Mouse (Mus musculus): Measurements from ENCODE around the gene Aox2. TPM values are rescaled to one million over a fixed set of nuclear protein-coding genes. Genes with fewer than 3 reads are reported as not detected.

Gene Aox2
- polyA plus RNA-seq, 1 experiment from 2014 or later = 0.08 TPM

GRCm38 (mm10) chr1:58289863-58290469, 11.8 kb downstream of the Aox2 start:
- H3K4me3 ChIP-seq = no peak overlapping the region
- H3K36me3 ChIP-seq = no peaks in the 10 kb centered on the region
- no peak overlapping the region for H3K4me2 ChIP-seq
- no peaks in the 10 kb centered on the region for H3K27me3 ChIP-seq
- H3K9me3 ChIP-seq = no peaks in the 10 kb centered on the region
- no peak overlapping the region for H3K9ac ChIP-seq
- 54% methylated on average over 16 of the region's 16 CpGs for WGBS
- peaks cover 13% of the 10 kb centered on the region for H3K4me1 ChIP-seq
- no peak for ATAC-seq (ENCODE audit: insufficient number of reproducible peaks, low FRiP score, low TSS enrichment, low read depth)
- H3K27ac ChIP-seq = no peak overlapping the region

DNA sequence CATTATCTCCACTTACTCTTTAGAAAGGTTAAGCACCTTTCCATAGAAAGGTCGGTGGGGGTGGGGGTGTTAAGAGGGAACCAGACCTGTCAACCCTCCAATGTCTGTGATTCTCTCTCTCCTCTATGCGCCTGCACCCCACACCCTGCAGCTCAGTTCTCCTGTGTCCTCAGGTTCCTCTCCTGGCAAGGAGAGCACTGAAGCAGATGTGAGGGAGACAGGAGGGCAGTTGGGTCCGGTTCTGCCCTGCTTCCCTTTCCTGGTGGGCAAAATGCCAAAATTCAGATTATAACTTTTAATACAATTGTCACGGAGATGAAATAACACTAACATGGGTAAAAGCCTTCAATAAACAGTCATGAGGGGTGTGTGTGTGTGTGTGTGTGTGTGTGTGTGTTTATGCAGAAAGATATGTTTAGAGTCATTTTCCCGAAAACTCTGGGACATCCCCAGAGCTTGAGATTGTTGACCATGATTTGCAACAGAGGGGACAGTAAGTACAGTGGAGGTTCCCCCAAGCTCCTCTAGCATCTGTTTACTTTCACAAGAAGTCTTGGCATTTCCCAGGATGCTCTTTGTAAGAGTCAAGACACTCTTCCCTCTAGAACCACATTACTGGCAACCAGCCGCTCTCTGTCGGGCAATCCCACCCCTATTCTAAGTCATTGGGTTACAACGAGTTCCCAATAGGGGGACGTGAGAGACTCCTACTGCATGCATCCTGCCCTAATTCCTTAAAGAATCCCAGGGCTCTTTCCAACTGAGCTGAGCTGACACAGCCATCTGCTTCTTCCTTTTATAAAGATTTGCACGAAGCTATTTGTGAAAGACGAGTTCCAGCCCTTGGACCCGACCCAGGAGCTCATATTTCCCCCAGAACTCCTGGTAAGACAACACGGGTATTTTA, 13.5 kb downstream of the Aox2 start:
- no peaks in the 10 kb centered on the region for H3K36me3 ChIP-seq
- H3K4me3 ChIP-seq = no peak overlapping the region
- ATAC-seq (ENCODE audit: insufficient number of reproducible peaks, low FRiP score, low TSS enrichment, low read depth) = peak; percentile 68; the same call in 1 of the 2 replicates
- no peaks in the 10 kb centered on the region for H3K9me3 ChIP-seq
- peak overlapping the region; percentile 55 for H3K27ac ChIP-seq
- H3K9ac ChIP-seq = no peak overlapping the region
- 37% methylated on average over 13 of the region's 13 CpGs for WGBS
- peaks cover 13% of the 10 kb centered on the region for H3K4me1 ChIP-seq
- H3K27me3 ChIP-seq = no peaks in the 10 kb centered on the region
- no peak overlapping the region for H3K4me2 ChIP-seq

GRCm38 (mm10) chr1:58294730-58295129, 16.6 kb downstream of the Aox2 start:
- no peak for ATAC-seq (ENCODE audit: insufficient number of reproducible peaks, low FRiP score, low TSS enrichment, low read depth)
- 77% methylated on average over 5 of the region's 5 CpGs for WGBS
- no peak overlapping the region for H3K27ac ChIP-seq
- no peak overlapping the region for H3K4me3 ChIP-seq
- no peaks in the 10 kb centered on the region for H3K9me3 ChIP-seq
- no peaks in the 10 kb centered on the region for H3K27me3 ChIP-seq
- H3K36me3 ChIP-seq = no peaks in the 10 kb centered on the region
- H3K4me1 ChIP-seq = peaks cover 13% of the 10 kb centered on the region
- no peak overlapping the region for H3K9ac ChIP-seq
- no peak overlapping the region for H3K4me2 ChIP-seq

DNA sequence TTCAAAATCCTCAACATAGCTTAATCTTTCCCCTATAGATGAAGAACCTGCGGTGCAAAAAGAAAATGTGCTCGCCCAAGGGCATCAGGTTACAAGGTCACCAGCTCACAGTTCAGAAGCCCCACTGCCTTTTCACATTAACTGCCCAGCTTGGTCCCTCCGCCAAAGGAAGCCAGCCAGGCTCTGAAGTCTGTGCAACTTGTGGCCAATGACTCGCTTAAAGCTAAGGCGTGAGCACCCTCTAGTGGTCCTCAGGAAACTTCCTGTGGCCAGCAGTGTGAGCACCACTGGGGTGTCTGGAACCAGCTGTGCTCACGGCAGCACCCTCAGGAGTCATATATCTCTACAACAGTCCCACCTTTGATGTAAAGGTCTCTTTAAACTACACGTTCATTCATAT, 18.2 kb downstream of the Aox2 start:
- H3K4me2 ChIP-seq = no peak overlapping the region
- no peaks in the 10 kb centered on the region for H3K9me3 ChIP-seq
- peaks cover 12% of the 10 kb centered on the region for H3K4me1 ChIP-seq
- no peak overlapping the region for H3K27ac ChIP-seq
- 1% methylated on average over 7 of the region's 7 CpGs for WGBS
- H3K36me3 ChIP-seq = no peaks in the 10 kb centered on the region
- H3K9ac ChIP-seq = no peak overlapping the region
- no peaks in the 10 kb centered on the region for H3K27me3 ChIP-seq
- no peak overlapping the region for H3K4me3 ChIP-seq
- ATAC-seq (ENCODE audit: insufficient number of reproducible peaks, low FRiP score, low TSS enrichment, low read depth) = no peak

DNA sequence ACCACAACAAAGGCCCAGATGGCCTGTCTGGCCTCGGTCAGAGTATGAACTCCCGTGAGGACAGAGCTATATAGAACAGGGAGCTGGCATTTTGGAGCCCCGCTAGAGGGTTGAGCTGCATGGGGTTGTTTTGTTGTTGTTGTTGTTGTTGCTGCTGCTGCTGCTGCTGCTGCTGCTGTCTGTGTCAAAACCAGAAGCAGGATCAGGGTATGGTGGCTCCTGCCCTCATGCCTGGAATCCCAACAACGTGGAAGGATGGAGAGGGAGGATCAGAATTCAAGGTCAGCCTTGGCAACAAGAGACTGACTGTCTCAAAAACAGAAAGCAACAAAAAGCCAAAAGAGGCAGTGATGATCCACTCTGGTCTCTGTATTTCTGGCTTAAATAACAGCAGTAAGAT, 18.7 kb downstream of the Aox2 start:
- H3K4me3 ChIP-seq = no peak overlapping the region
- ATAC-seq (ENCODE audit: insufficient number of reproducible peaks, low FRiP score, low TSS enrichment, low read depth) = no peak
- peaks cover 10% of the 10 kb centered on the region for H3K4me1 ChIP-seq
- H3K36me3 ChIP-seq = no peaks in the 10 kb centered on the region
- H3K9ac ChIP-seq = no peak overlapping the region
- H3K4me2 ChIP-seq = no peak overlapping the region
- H3K27me3 ChIP-seq = no peaks in the 10 kb centered on the region
- H3K9me3 ChIP-seq = no peaks in the 10 kb centered on the region
- WGBS = 51% methylated on average over 4 of the region's 4 CpGs
- no peak overlapping the region for H3K27ac ChIP-seq

DNA sequence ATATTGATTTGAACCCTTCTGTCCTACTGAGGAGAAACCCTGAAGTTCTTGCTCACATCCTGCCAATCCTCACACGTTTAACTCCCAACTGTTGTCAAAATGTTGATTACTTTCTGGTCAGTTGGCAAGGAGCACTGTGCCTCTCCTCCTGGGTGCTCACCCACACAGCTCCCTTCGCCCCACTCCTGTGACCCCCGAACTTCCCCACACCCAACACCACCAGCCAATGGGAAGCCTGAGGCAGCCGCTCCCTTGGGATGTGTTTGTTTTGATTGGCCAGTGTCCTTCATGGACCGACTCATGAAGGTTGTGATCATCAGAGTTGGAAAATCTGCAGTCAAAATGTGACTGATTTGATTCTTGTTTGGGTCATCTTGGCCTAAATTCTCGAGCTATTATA, 20.2 kb downstream of the Aox2 start:
- Histone ChIP-seq H3K27ac (no peak overlapping the region), H3K9me3 (no peaks in the 10 kb centered on the region), H3K4me2 (no peak overlapping the region), H3K4me1 (peaks cover 3% of the 10 kb centered on the region), H3K9ac (no peak overlapping the region), H3K27me3 (no peaks in the 10 kb centered on the region), H3K36me3 (no peaks in the 10 kb centered on the region), H3K4me3 (no peak overlapping the region)
- 77% methylated on average over 6 of the region's 6 CpGs for WGBS
- no peak for ATAC-seq (ENCODE audit: insufficient number of reproducible peaks, low FRiP score, low TSS enrichment, low read depth)

DNA sequence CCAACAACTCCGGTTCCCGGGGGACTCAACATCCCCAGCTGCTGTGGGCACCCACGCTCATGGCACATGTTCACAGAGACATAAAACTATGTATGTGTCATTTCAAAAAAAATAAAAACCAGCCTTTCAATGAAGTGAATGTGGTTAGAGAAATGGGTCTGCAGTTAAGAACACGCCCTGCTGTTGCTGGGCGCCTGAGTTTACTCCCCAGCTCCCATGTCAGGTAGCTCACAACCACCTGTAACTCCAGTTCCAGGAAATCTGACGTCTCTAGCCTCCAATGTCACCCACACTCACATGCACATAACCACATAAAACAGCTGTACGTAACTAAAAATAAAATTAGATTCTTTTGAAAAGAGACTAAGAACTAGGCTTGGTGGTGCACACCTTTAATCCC, 22.9 kb downstream of the Aox2 start:
- H3K9ac ChIP-seq = no peak overlapping the region
- WGBS = 88% methylated on average over 7 of the region's 7 CpGs

GRCm38 (mm10) chr1:58302015-58302414, 23.9 kb downstream of the Aox2 start:
- Histone ChIP-seq H3K36me3 (no peaks in the 10 kb centered on the region), H3K4me3 (no peak overlapping the region), H3K27ac (no peak overlapping the region), H3K4me2 (no peak overlapping the region), H3K9ac (no peak overlapping the region), H3K27me3 (no peaks in the 10 kb centered on the region), H3K9me3 (no peaks in the 10 kb centered on the region), H3K4me1 (peaks cover 19% of the 10 kb centered on the region)
- WGBS = 67% methylated on average over 6 of the region's 6 CpGs
- no peak for ATAC-seq (ENCODE audit: insufficient number of reproducible peaks, low FRiP score, low TSS enrichment, low read depth)

More for the DNA sequence above, 22.9 kb downstream of the Aox2 start:
- Histone ChIP-seq H3K27ac (no peak overlapping the region), H3K4me1 (peaks cover 19% of the 10 kb centered on the region), H3K9me3 (no peaks in the 10 kb centered on the region), H3K27me3 (no peaks in the 10 kb centered on the region), H3K4me3 (no peak overlapping the region), H3K36me3 (no peaks in the 10 kb centered on the region), H3K4me2 (no peak overlapping the region)
- no peak for ATAC-seq (ENCODE audit: insufficient number of reproducible peaks, low FRiP score, low TSS enrichment, low read depth)

DNA sequence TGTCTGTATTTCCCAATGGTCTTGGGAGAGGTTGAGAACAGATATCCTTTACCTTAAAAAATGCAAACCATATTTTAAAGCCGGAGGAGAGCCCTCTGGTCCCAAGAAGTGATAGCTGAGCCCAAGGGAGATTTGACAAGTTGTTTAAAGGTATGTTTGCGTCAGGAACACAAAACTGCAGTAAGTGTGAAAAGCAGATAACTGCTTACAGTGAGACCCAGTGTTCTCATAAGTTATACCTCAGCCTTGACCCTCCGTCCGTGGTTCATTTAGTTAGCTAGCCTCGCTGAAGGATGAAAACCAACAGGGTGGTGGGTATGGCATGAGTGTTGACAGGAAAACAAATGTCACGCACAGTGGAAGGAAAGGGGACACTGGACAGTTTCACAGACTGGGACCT, 24.9 kb downstream of the Aox2 start:
- peak overlapping the region; percentile 77; the same call in 1 of the 2 replicates for H3K27ac ChIP-seq

DNA sequence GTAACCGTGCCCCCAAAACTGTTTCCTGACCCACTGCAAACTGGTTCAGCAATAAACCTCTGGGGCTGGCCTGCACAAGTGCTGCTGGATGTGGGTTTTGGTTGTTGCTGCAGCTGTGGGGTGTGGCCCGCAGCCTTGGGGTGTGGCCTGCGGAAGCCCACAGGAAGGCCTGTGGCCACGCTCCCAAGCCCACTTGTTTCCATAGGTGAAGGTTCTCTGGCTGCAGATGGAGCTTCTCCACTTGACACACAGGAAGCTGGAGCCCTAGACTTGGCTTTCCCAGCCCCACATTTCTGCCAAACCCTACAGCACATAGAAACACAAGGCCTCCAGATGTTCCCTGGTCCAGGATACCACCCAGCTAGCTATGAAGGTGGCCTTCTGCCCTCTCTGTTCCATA, 25.6 kb downstream of the Aox2 start:
- Histone ChIP-seq H3K27ac (peak overlapping the region; percentile 77), H3K4me1 (peaks cover 19% of the 10 kb centered on the region), H3K9ac (no peak overlapping the region), H3K27me3 (no peaks in the 10 kb centered on the region), H3K9me3 (no peaks in the 10 kb centered on the region), H3K36me3 (no peaks in the 10 kb centered on the region), H3K4me2 (no peak overlapping the region), H3K4me3 (no peak overlapping the region)
- ATAC-seq (ENCODE audit: insufficient number of reproducible peaks, low FRiP score, low TSS enrichment, low read depth) = peak; percentile 66; the same call in 1 of the 2 replicates
- 48% methylated on average over 4 of the region's 4 CpGs for WGBS

More for the DNA sequence above, 24.9 kb downstream of the Aox2 start:
- H3K4me2 ChIP-seq = no peak overlapping the region
- 84% methylated on average over 6 of the region's 6 CpGs for WGBS
- no peaks in the 10 kb centered on the region for H3K36me3 ChIP-seq
- H3K9ac ChIP-seq = no peak overlapping the region
- H3K4me3 ChIP-seq = no peak overlapping the region
- H3K9me3 ChIP-seq = no peaks in the 10 kb centered on the region
- peaks cover 19% of the 10 kb centered on the region for H3K4me1 ChIP-seq
- H3K27me3 ChIP-seq = no peaks in the 10 kb centered on the region
- no peak for ATAC-seq (ENCODE audit: insufficient number of reproducible peaks, low FRiP score, low TSS enrichment, low read depth)

DNA sequence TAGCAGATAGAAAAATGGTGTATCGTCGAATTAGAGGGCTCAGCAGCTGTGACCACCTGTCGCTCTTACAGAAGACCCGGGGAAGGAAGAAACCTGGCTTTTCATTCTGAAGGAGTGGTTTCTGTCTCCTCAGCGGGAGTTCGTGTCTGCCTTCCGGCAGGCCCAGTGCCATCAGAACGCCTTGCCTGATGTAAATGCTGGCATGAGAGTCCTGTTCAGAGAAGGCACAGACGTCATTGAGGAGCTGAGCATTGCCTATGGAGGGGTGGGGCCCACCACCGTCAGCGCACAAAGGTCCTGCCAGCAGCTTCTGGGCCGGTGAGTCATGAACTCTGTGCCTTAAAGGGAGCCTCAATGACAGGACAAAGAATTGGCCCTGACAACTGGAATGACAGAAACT, 26.2 kb downstream of the Aox2 start:
- peak overlapping the region; percentile 77 for H3K27ac ChIP-seq
- WGBS = 55% methylated on average over 12 of the region's 12 CpGs
- peaks cover 19% of the 10 kb centered on the region for H3K4me1 ChIP-seq
- ATAC-seq (ENCODE audit: insufficient number of reproducible peaks, low FRiP score, low TSS enrichment, low read depth) = peak; percentile 37; the same call in 1 of the 2 replicates
- no peak overlapping the region for H3K9ac ChIP-seq
- H3K9me3 ChIP-seq = no peaks in the 10 kb centered on the region
- H3K4me3 ChIP-seq = no peak overlapping the region
- H3K36me3 ChIP-seq = no peaks in the 10 kb centered on the region
- H3K4me2 ChIP-seq = no peak overlapping the region
- H3K27me3 ChIP-seq = no peaks in the 10 kb centered on the region

GRCm38 (mm10) chr1:58307181-58307580, 29.1 kb downstream of the Aox2 start:
- no peak overlapping the region for H3K4me3 ChIP-seq
- H3K27ac ChIP-seq = 0 out of 2 replicates have a peak overlapping the region, but pooled peaks have one; percentile 43
- H3K9me3 ChIP-seq = no peaks in the 10 kb centered on the region
- H3K36me3 ChIP-seq = no peaks in the 10 kb centered on the region
- no peaks in the 10 kb centered on the region for H3K27me3 ChIP-seq
- H3K4me1 ChIP-seq = peaks cover 19% of the 10 kb centered on the region
- no peak overlapping the region for H3K4me2 ChIP-seq
- ATAC-seq (ENCODE audit: insufficient number of reproducible peaks, low FRiP score, low TSS enrichment, low read depth) = no peak
- WGBS = 82% methylated on average over 8 of the region's 8 CpGs
- no peak overlapping the region for H3K9ac ChIP-seq
